Mouse (Mus musculus): ENCODE data around the gene Syt7.

The Syt7 gene

DNA sequence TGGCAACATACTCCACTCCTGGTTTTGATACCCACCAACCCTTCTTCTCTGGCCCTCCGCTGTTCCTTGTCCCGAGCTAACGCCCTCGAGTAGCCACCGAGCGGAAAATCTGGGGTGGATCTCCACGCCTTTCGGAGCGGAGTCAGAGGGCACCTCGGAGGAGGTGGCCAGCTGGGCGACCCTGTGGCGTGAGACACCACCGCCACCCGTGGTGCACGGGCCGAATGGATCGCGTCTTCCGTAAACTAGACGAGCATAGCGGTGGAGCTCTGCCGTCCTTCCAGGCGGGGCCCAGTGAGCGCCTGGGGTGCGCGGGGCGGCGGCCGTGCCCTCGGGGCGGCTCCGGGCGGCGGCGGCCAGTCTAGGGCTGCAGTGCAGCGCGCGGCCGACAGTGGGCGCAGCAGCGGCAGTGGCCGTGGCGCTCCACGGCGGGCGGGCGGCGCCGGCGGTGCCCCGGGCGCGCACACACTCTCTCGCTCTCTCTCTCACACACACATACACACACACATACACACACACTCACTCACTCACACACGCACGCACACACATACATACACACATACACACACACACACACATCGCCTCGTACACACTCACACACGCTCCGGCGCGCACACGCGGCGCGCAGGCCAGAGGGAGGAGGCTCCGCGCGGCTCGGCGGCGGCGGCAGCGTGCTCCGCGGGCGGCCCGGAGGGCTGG is at the start of gene Syt7:
Gene Syt7 (plus strand): TSS at position 476 of the 699 bp plus-strand sequence.
- in situ Hi-C loops (cut with MboI, MseI), result loop anchor here in 1 of 2 experiments (10.0 kb wide), 1 partner anchor 1534 kb away; the partner anchor contains the start of gene Lrrn4cl

DNA sequence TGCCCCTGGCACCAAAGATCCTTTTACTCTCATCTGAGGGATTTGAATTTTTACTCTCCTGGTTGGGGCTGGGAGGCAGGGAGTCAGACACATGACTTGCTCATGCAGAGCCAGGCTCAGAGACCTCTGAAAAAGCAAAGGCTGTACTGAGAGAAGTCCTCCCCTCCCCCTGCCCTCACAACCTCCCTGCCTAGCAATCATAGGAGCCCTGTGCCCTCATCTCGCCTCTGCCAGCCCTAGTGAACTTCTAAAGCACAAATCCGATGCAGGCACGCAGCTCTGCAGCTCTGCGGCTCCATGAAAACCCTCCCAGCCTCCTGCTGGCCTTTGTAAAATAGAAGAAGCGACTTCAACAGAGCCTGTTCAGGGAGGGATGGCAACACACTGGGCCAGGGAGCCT is 49.6 kb upstream of the Syt7 start:
- in situ Hi-C loops (cut with MboI, MseI), result no loop called here

DNA sequence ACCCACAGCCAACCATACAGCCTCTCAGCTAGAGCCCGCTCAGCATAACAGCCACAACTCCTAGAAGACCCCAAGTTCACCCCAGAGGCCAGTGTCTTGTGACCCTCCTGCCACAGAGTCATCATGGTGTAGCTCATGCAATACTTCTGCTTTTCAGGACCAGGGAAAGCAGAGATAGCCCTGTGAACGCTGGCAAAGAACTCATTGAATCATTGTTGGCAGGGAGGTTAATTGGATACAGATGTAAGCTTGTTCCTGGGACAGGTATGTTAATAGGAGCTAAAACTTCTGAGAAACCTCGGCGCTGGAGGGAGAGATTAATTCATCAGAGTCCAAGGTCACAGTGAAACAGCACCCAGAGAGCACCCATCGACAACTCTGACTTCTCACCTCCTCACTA is 48.2 kb upstream of the Syt7 start:
- in situ Hi-C loops (cut with MboI, MseI), result loop anchor here (5.0 kb wide), 1 partner anchor 92 kb away; no protein-coding TSS in a partner anchor

GRCm38 (mm10) chr19:10341152-10341551 is 47.7 kb upstream of the Syt7 start:
- in situ Hi-C loops (cut with MboI, MseI), result loop anchor here (5.0 kb wide), 1 partner anchor 91 kb away; no protein-coding TSS in a partner anchor

- in situ Hi-C loops (cut with MboI, MseI), result loop anchor here (5.0 kb wide), 1 partner anchor 90 kb away; no protein-coding TSS in a partner anchor
These were observed 47.0 kb upstream of the Syt7 start for GRCm38 (mm10) chr19:10341817-10342439.

GRCm38 (mm10) chr19:10343866-10344265 is 45.0 kb upstream of the Syt7 start:
- in situ Hi-C loops (cut with MboI, MseI), result loop anchor here (5.0 kb wide), 1 partner anchor 88 kb away; no protein-coding TSS in a partner anchor

GRCm38 (mm10) chr19:10345696-10346095 is 43.2 kb upstream of the Syt7 start:
- in situ Hi-C loops (cut with MboI, MseI), result no loop called here

DNA sequence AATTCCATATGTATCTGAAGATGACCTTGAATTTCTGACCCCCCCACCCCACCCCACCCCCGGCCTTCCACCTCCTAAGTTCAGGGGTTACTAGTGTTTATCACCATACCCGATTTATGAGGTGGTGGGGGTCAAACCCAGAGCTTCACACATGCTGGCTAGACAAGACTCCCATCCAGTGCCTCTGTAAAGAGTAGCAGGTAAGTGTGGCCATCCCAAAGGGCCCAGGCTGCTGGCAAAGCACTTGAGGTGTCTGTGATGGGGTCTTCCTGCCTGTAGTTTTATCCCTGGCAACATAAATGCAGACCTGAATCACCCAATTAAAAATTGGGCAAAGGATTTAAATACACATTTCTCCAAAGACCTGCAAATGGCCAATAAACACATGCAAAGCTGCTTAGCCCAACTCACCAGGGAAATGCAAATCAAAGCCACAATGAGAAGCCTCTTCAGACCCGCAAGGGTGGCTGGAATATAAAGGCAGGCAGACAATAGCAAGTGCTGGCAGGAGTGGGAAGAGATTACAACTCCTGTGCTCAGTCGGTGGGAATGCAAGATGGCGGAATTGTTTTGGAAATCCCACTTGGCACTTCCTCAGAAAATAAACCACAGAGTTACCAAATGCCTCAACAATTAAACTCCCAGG is 41.1 kb upstream of the Syt7 start:
- in situ Hi-C loops (cut with MboI, MseI), result no loop called here

- in situ Hi-C loops (cut with MboI, MseI), result no loop called here
These were observed 36.7 kb upstream of the Syt7 start for GRCm38 (mm10) chr19:10352218-10352617.

- in situ Hi-C loops (cut with MboI, MseI), result no loop called here
These were observed 34.1 kb upstream of the Syt7 start for GRCm38 (mm10) chr19:10354830-10355229.

- in situ Hi-C loops (cut with MboI, MseI), result no loop called here
These were observed 31.9 kb upstream of the Syt7 start for GRCm38 (mm10) chr19:10356845-10357503.

DNA sequence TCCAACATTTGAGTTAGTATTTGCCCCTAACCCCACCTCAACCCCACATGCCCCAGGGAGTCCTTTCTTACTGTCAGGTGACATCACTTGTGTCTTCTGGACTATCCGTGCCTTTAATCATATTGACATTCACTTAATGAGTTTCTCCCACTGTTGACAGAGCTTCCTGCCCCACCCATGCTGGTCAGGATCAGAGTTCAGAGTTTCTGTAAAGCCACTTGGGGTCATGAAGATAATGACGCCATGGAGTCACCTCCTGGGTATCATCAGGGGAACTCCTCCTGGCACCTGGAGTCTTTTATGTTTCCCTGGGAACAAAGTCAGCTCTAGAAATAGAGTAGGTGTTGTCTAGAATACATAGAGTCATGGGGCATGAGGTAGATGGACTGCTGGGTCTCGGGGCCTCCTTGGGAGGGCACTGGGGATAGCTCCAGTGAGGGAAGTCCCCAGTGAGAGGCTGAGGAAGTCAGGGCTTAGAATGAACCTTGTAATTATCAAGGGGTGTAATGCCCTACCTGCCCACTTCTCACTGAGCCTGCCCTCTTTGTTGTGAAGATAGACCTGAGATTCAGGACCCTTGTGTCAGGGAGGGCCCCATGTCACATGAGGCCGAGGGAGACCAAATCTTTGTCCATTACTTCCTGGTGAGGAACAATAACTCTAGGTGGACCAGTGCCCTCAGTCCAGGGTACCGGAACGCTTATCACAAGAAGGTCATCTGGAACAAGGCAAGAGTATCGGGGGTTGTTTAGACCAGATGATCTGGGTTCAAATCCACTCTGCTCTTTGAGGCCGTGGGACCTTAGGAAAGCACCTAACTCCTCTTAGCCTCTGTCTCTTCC is 29.6 kb upstream of the Syt7 start:
- in situ Hi-C loops (cut with MboI, MseI), result no loop called here

DNA sequence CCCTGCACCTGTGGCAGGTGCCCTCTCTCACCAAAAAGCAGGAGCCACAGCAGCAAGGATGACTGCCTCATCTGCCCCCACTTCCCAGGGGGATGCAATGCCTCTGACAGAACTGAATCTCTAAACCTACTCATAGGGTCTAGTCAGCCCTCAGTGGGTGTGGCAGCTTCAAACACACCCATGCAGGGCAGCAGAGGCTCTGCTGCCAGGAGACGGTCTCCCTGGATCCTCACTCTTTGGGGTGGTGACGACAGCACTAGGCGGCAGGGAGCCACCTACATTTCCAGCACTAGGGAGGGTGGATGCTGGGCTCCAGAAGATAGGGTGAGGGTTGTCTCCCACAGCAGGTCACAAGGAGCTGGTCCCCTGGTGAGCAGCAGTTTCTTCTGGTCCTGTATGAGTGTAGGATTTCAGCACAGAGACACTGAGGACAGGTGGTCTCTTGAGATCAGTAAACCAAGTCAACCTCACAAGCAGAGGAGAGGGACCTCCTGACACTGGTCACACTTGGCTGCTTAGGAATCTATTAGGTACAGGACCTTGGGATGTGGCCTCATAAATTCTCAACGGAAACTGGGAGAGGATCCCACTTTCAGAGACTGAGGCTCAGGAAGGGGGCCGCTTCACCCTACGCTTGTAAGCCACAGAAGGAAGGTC is 26.3 kb upstream of the Syt7 start:
- in situ Hi-C loops (cut with MboI, MseI), result no loop called here

GRCm38 (mm10) chr19:10363869-10364268 is 25.0 kb upstream of the Syt7 start:
- in situ Hi-C loops (cut with MboI, MseI), result no loop called here

- in situ Hi-C loops (cut with MboI, MseI), result no loop called here
These were observed 22.6 kb upstream of the Syt7 start for GRCm38 (mm10) chr19:10366116-10366845.

GRCm38 (mm10) chr19:10367802-10368201 is 21.1 kb upstream of the Syt7 start:
- in situ Hi-C loops (cut with MboI, MseI), result no loop called here

GRCm38 (mm10) chr19:10369936-10370335 is 19.0 kb upstream of the Syt7 start:
- in situ Hi-C loops (cut with MboI, MseI), result no loop called here

- in situ Hi-C loops (cut with MboI, MseI), result no loop called here
These were observed 15.7 kb upstream of the Syt7 start for GRCm38 (mm10) chr19:10373191-10373590.

DNA sequence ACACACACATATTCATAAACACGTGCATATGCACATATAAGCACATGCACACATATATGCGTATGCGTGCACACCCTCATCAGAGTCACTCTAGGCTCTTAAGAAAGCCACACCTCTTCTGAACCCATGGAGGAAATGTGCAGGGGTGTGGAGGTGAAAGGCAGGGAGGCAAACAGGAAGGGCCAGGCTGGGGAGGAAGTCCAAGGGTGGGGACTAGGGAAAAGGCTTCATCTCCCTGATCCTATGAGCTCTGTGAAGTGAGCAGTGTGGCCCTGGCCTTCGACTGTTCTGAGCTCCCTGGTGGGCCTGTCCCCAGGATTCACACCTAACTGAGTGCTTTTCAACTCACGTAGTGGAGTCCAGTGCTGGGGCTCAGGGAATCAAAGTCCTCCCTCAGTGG is 13.6 kb upstream of the Syt7 start:
- in situ Hi-C loops (cut with MboI, MseI), result no loop called here

- in situ Hi-C loops (cut with MboI, MseI), result loop anchor here in 1 of 2 experiments (10.0 kb wide), 1 partner anchor 1525 kb away; the partner anchor contains the start of gene Lrrn4cl
These were observed 8.9 kb upstream of the Syt7 start for GRCm38 (mm10) chr19:10379978-10380377.
